Mouse (Mus musculus) neural tube, embryonic 12.5 days (tissue): Measurements from ENCODE around the gene Ecpas. TPM values are rescaled to one million over a fixed set of nuclear protein-coding genes. Genes with fewer than 3 reads are reported as not detected.

Source experiments
- ATAC-seq: fragments of 200-750 bp; cut with Nextera tagmentation; 2 replicates; pipeline ENCODE4 v1.8.0; 2017; ENCODE audit warnings: low read depth, mild to moderate bottlenecking, moderate TSS enrichment, moderate library complexity; ENCODE audit not compliant: low FRiP score
- H3K27ac ChIP-seq: fragments of 300-500 bp; sonication (generic); 2 replicates; pipeline ENCODE4 v1.5.1; 2016
- H3K27me3 ChIP-seq: fragments of 300-500 bp; sonication (generic); replicated peaks from 2 replicates; pipeline ENCODE4 v1.6.1; 2016; ENCODE audit warnings: mild to moderate bottlenecking
- H3K36me3 ChIP-seq: fragments of 300-500 bp; sonication (generic); 2 replicates; pipeline ENCODE4 v1.6.1; 2016; ENCODE audit warnings: mild to moderate bottlenecking
- H3K4me1 ChIP-seq: fragments of 300-500 bp; sonication (generic); 2 replicates; pipeline ENCODE4 v1.6.1; 2016
- H3K4me2 ChIP-seq: fragments of 300-500 bp; sonication (generic); replicated peaks from 2 replicates; pipeline ENCODE4 v1.6.1; 2016; ENCODE audit warnings: mild to moderate bottlenecking
- H3K4me3 ChIP-seq: fragments of 300-500 bp; sonication (generic); 2 replicates; pipeline ENCODE4 v1.5.1; 2016
- H3K9ac ChIP-seq: fragments of 300-500 bp; sonication (generic); 2 replicates; pipeline ENCODE4 v1.6.1; 2016; ENCODE audit warnings: mild to moderate bottlenecking
- H3K9me3 ChIP-seq: fragments of 300-500 bp; sonication (generic); 2 replicates; pipeline ENCODE4 v1.6.1; 2016; ENCODE audit warnings: mild to moderate bottlenecking
- WGBS: fragments of 180-500 bp; shearing (Covaris S2); methylation state at CpG from one replicate; pipeline ENCODE4 v1.1.7; 2016; 5-methylcytosine and 5-hydroxymethylcytosine counted together
- polyA plus RNA-seq: library from polyadenylated mRNA; unstranded; fragments of >200 nt; fragmentation: Nextera tagmentation; extraction: Ambion mirVana; gene quantifications from 2 replicates; pipeline ENCODE4 v1.2.1, GENCODE M21; 2016

The Ecpas gene
- polyA plus RNA-seq, 1 experiment from 2014 or later, result 39.0 TPM

- H3K4me2 ChIP-seq, result no peak overlapping the region
- H3K9ac ChIP-seq, result no peak overlapping the region
- no peak for ATAC-seq
- no peak overlapping the region for H3K4me3 ChIP-seq
- no peaks in the 10 kb centered on the region for H3K27me3 ChIP-seq
- H3K27ac ChIP-seq, result no peak overlapping the region
- no peaks in the 10 kb centered on the region for H3K4me1 ChIP-seq
- H3K36me3 ChIP-seq, result no peaks in the 10 kb centered on the region
- H3K9me3 ChIP-seq, result no peaks in the 10 kb centered on the region
These were observed 14.2 kb downstream of the Ecpas start for GRCm38 (mm10) chr4:58898318-58898717.

- 72% methylated on average over 4 of the region's 4 CpGs for WGBS
- ATAC-seq, result no peak
- Histone ChIP-seq H3K4me1 (no peaks in the 10 kb centered on the region), H3K36me3 (no peaks in the 10 kb centered on the region), H3K9me3 (no peaks in the 10 kb centered on the region), H3K4me3 (no peak overlapping the region), H3K27me3 (no peaks in the 10 kb centered on the region), H3K27ac (no peak overlapping the region), H3K4me2 (no peak overlapping the region), H3K9ac (no peak overlapping the region)
These were observed 15.1 kb downstream of the Ecpas start for GRCm38 (mm10) chr4:58897436-58897835.

GRCm38 (mm10) chr4:58894399-58894798, 18.1 kb downstream of the Ecpas start:
- no peak for ATAC-seq
- 92% methylated on average over 7 of the region's 7 CpGs for WGBS
- H3K9ac ChIP-seq, result no peak overlapping the region
- no peaks in the 10 kb centered on the region for H3K4me1 ChIP-seq
- H3K4me2 ChIP-seq, result no peak overlapping the region
- no peaks in the 10 kb centered on the region for H3K27me3 ChIP-seq
- no peak overlapping the region for H3K4me3 ChIP-seq
- H3K36me3 ChIP-seq, result no peaks in the 10 kb centered on the region
- no peak overlapping the region for H3K27ac ChIP-seq
- no peaks in the 10 kb centered on the region for H3K9me3 ChIP-seq

- Histone ChIP-seq H3K4me3 (no peak overlapping the region), H3K9me3 (no peaks in the 10 kb centered on the region), H3K27ac (no peak overlapping the region), H3K9ac (no peak overlapping the region), H3K36me3 (no peaks in the 10 kb centered on the region), H3K27me3 (no peaks in the 10 kb centered on the region), H3K4me1 (no peaks in the 10 kb centered on the region), H3K4me2 (no peak overlapping the region)
- no peak for ATAC-seq
- WGBS, result 87% methylated on average over 4 of the region's 4 CpGs
These were observed 22.3 kb downstream of the Ecpas start for GRCm38 (mm10) chr4:58890035-58890782.

GRCm38 (mm10) chr4:58888568-58888967, 24.0 kb downstream of the Ecpas start:
- Histone ChIP-seq H3K27me3 (no peaks in the 10 kb centered on the region), H3K9ac (no peak overlapping the region), H3K36me3 (no peaks in the 10 kb centered on the region), H3K4me2 (no peak overlapping the region), H3K9me3 (no peaks in the 10 kb centered on the region), H3K27ac (no peak overlapping the region), H3K4me3 (no peak overlapping the region), H3K4me1 (no peaks in the 10 kb centered on the region)
- 98% methylated on average over 1 of the region's 1 CpGs for WGBS
- ATAC-seq, result no peak

GRCm38 (mm10) chr4:58887626-58888025, 24.9 kb downstream of the Ecpas start:
- WGBS, result 89% methylated on average over 3 of the region's 3 CpGs
- Histone ChIP-seq H3K4me2 (no peak overlapping the region), H3K27ac (no peak overlapping the region), H3K4me1 (no peaks in the 10 kb centered on the region), H3K9ac (no peak overlapping the region), H3K4me3 (no peak overlapping the region), H3K27me3 (no peaks in the 10 kb centered on the region), H3K36me3 (no peaks in the 10 kb centered on the region), H3K9me3 (no peaks in the 10 kb centered on the region)
- ATAC-seq, result no peak

GRCm38 (mm10) chr4:58886778-58887177, 25.8 kb downstream of the Ecpas start:
- Histone ChIP-seq H3K27ac (no peak overlapping the region), H3K9ac (no peak overlapping the region), H3K4me3 (no peak overlapping the region), H3K4me2 (no peak overlapping the region), H3K36me3 (no peaks in the 10 kb centered on the region), H3K27me3 (no peaks in the 10 kb centered on the region), H3K9me3 (no peaks in the 10 kb centered on the region), H3K4me1 (no peaks in the 10 kb centered on the region)
- 87% methylated on average over 3 of the region's 3 CpGs for WGBS
- no peak for ATAC-seq

- no peaks in the 10 kb centered on the region for H3K4me1 ChIP-seq
These were observed 27.2 kb downstream of the Ecpas start for GRCm38 (mm10) chr4:58885341-58885740.

GRCm38 (mm10) chr4:58883841-58884240, 28.7 kb downstream of the Ecpas start:
- Histone ChIP-seq H3K9ac (no peak overlapping the region), H3K4me1 (no peaks in the 10 kb centered on the region), H3K36me3 (no peaks in the 10 kb centered on the region), H3K4me3 (no peak overlapping the region), H3K27me3 (no peaks in the 10 kb centered on the region), H3K27ac (no peak overlapping the region), H3K4me2 (no peak overlapping the region), H3K9me3 (no peaks in the 10 kb centered on the region)
- WGBS, result 81% methylated on average over 2 of the region's 2 CpGs
- ATAC-seq, result no peak

More at GRCm38 (mm10) chr4:58885341-58885740, 27.2 kb downstream of the Ecpas start:
- Histone ChIP-seq H3K4me3 (no peak overlapping the region), H3K9ac (no peak overlapping the region), H3K36me3 (no peaks in the 10 kb centered on the region), H3K27ac (no peak overlapping the region), H3K9me3 (no peaks in the 10 kb centered on the region), H3K4me2 (no peak overlapping the region), H3K27me3 (no peaks in the 10 kb centered on the region)
- no peak for ATAC-seq
- WGBS, result 87% methylated on average over 5 of the region's 5 CpGs

GRCm38 (mm10) chr4:58874373-58874772, 38.2 kb downstream of the Ecpas start:
- Histone ChIP-seq H3K9me3 (no peaks in the 10 kb centered on the region), H3K4me2 (no peak overlapping the region), H3K27me3 (no peaks in the 10 kb centered on the region), H3K36me3 (peaks cover 3% of the 10 kb centered on the region; the same call in 1 of the 2 replicates), H3K4me1 (no peaks in the 10 kb centered on the region), H3K27ac (no peak overlapping the region), H3K4me3 (no peak overlapping the region), H3K9ac (no peak overlapping the region)
- ATAC-seq, result no peak
- WGBS, result 86% methylated on average over 4 of the region's 4 CpGs

- Histone ChIP-seq H3K4me2 (no peak overlapping the region), H3K9ac (no peak overlapping the region), H3K27ac (no peak overlapping the region), H3K4me1 (no peaks in the 10 kb centered on the region), H3K36me3 (peaks cover 4% of the 10 kb centered on the region; the same call in 1 of the 2 replicates), H3K4me3 (no peak overlapping the region), H3K27me3 (no peaks in the 10 kb centered on the region), H3K9me3 (no peaks in the 10 kb centered on the region)
- 95% methylated on average over 6 of the region's 6 CpGs for WGBS
- no peak for ATAC-seq
These were observed 45.3 kb downstream of the Ecpas start for GRCm38 (mm10) chr4:58867242-58867641.

- Histone ChIP-seq H3K4me3 (no peak overlapping the region), H3K27ac (no peak overlapping the region), H3K4me1 (no peaks in the 10 kb centered on the region), H3K27me3 (no peaks in the 10 kb centered on the region), H3K36me3 (peaks cover 8% of the 10 kb centered on the region), H3K9me3 (no peaks in the 10 kb centered on the region), H3K4me2 (no peak overlapping the region), H3K9ac (no peak overlapping the region)
- ATAC-seq, result no peak
- 92% methylated on average over 3 of the region's 3 CpGs for WGBS
These were observed 79.6 kb downstream of the Ecpas start for GRCm38 (mm10) chr4:58832908-58833307.

GRCm38 (mm10) chr4:58825921-58826320, 86.6 kb downstream of the Ecpas start:
- no peak overlapping the region for H3K27ac ChIP-seq
- peaks cover 26% of the 10 kb centered on the region for H3K36me3 ChIP-seq
- no peak for ATAC-seq
- no peaks in the 10 kb centered on the region for H3K4me1 ChIP-seq
- H3K9me3 ChIP-seq, result no peaks in the 10 kb centered on the region
- no peak overlapping the region for H3K4me3 ChIP-seq
- WGBS, result 86% methylated on average over 4 of the region's 4 CpGs
- no peaks in the 10 kb centered on the region for H3K27me3 ChIP-seq
- no peak overlapping the region for H3K4me2 ChIP-seq
- no peak overlapping the region for H3K9ac ChIP-seq
